Mouse (Mus musculus) liver, postnatal 0 days (tissue): ENCODE data around the gene Tmem88.

ENCODE experiments used
- CTCF ChIP-seq: sonication (generic); IDR thresholded peaks from 2 replicates; pipeline ENCODE4 v1.5.1; 2016; ENCODE audit warnings: antibody characterized with exemption, low read depth
- EP300 ChIP-seq: IDR thresholded peaks from 2 replicates; pipeline ENCODE4 v1.6.1; 2016; ENCODE audit warnings: antibody characterized with exemption, low read depth, mild to moderate bottlenecking

DNA sequence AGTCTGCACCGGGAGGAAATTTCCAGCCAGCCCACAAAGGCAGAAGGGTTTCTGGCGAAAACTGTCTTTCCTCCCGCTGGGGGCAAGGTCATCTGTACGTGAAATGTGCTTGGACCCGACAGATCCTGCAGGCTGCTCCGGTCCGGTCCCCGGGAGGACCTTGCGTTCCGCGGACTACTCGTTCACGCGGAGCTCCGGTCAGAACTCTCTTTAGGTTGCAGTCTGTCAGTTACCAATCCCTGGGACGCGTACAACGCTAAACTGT, 11.9 kb upstream of the Tmem88 start:
- no peak for TF ChIP-seq CTCF
- TF ChIP-seq EP300 = no peak
